Mouse (Mus musculus) CH12.LX (cell line): ENCODE data around the gene Lef1. TPM values are rescaled to one million over a fixed set of nuclear protein-coding genes. Genes with fewer than 3 reads are reported as not detected.
A peak's percentile ranks its signal among the peaks of the same experiment; 100 is the strongest.

ENCODE experiments used
- DNase-seq: peaks from one replicate; pipeline ENCODE4 v3.0.0-alpha.2; 2013; ENCODE audit errors: extremely low read depth
- H3K27ac ChIP-seq: 2 replicates; pipeline ENCODE4 v1.5.1; 2012; ENCODE audit warnings: low read depth, mild to moderate bottlenecking, control low read depth, moderate library complexity; ENCODE audit not compliant: insufficient read depth
- H3K27me3 ChIP-seq: replicated peaks from 2 replicates; pipeline ENCODE3; 2012; ENCODE audit warnings: inconsistent platforms
- H3K36me3 ChIP-seq, 2 experiments: replicated peaks in 1 of 2; 2 replicates each; pipeline versions ENCODE3 to v1.6.1; 2012; ENCODE audit warnings: inconsistent platforms in 1 of 2, low read length in 1 of 2, mild to moderate bottlenecking in 1 of 2, mixed read lengths in 1 of 2, moderate library complexity in 1 of 2; ENCODE audit not compliant: control insufficient read depth in 1 of 2, insufficient read depth in 1 of 2
- H3K4me1 ChIP-seq, 2 experiments: 2 replicates each; pipeline ENCODE4 v1.6.1; 2012; ENCODE audit warnings: inconsistent platforms in 1 of 2, moderate library complexity in 1 of 2; ENCODE audit not compliant: insufficient read depth in 2 of 2, control insufficient read depth in 1 of 2
- H3K4me2 ChIP-seq: 2 replicates; pipeline ENCODE4 v1.6.1; 2012; ENCODE audit warnings: low read depth, mild to moderate bottlenecking, control low read depth; ENCODE audit not compliant: poor library complexity, insufficient read depth, severe bottlenecking
- H3K4me3 ChIP-seq, 3 experiments: fragments of 150-350 bp in 1 of 3; sonication (generic) in 1 of 3; replicated peaks in 1 of 3; 2 replicates each; pipeline versions ENCODE3 to v1.5.1; 2011 to 2012; ENCODE audit warnings: low read depth in 2 of 3, low read length in 2 of 3, mild to moderate bottlenecking in 2 of 3, moderate library complexity in 2 of 3, control low read depth in 1 of 3, improper control_type of control experiment in 1 of 3, inconsistent platforms in 1 of 3, mixed read lengths in 1 of 3; ENCODE audit not compliant: poor library complexity in 1 of 3
- H3K79me2 ChIP-seq: replicated peaks from 2 replicates; pipeline ENCODE4 v1.6.1; 2012; ENCODE audit warnings: mild to moderate bottlenecking, moderate library complexity; ENCODE audit not compliant: control insufficient read depth, poor library complexity, insufficient read depth, severe bottlenecking; ENCODE audit errors: extremely low read depth
- H3K9ac ChIP-seq: 2 replicates; pipeline ENCODE4 v1.6.1; 2012; ENCODE audit warnings: low read depth, mild to moderate bottlenecking, control low read depth, moderate library complexity; ENCODE audit not compliant: insufficient read depth
- H3K9me3 ChIP-seq: replicated peaks from 2 replicates; pipeline ENCODE3; 2012; ENCODE audit warnings: low read length, inconsistent platforms, mixed read lengths
- BHLHE40 ChIP-seq: IDR thresholded peaks from 2 replicates; pipeline ENCODE4 v1.6.1; 2011; ENCODE audit warnings: mild to moderate bottlenecking, low read depth, low read length, improper control_type of control experiment
- CHD1 ChIP-seq: IDR thresholded peaks from 2 replicates; pipeline ENCODE4 v1.6.1; 2012; ENCODE audit warnings: low read depth, low read length, improper control_type of control experiment, inconsistent platforms
- EP300 ChIP-seq: IDR thresholded peaks from 2 replicates; pipeline ENCODE4 v1.6.1; 2011; ENCODE audit warnings: low read length, improper control_type of control experiment
- ETS1 ChIP-seq: conservative IDR thresholded peaks from 2 replicates; pipeline ENCODE4 v1.6.1; 2012; ENCODE audit warnings: low read depth, mild to moderate bottlenecking, inconsistent platforms, low read length, improper control_type of control experiment, moderate library complexity
- GABPA ChIP-seq: IDR thresholded peaks from 2 replicates; pipeline ENCODE4 v1.6.1; 2012; ENCODE audit warnings: low read depth, low read length, improper control_type of control experiment, inconsistent platforms; ENCODE audit not compliant: insufficient replicate concordance
- HCFC1 ChIP-seq: IDR thresholded peaks from 2 replicates; pipeline ENCODE4 v1.6.1; 2012; ENCODE audit warnings: low read depth, mild to moderate bottlenecking, inconsistent platforms, low read length, improper control_type of control experiment
- IRF4 ChIP-seq: IDR thresholded peaks from 2 replicates; pipeline ENCODE4 v1.6.1; 2014; ENCODE audit warnings: low read depth, mild to moderate bottlenecking, inconsistent platforms, low read length, improper control_type of control experiment
- JUN ChIP-seq: IDR thresholded peaks from 2 replicates; pipeline ENCODE4 v1.6.1; 2011; ENCODE audit warnings: low read depth, mild to moderate bottlenecking, low read length, improper control_type of control experiment, moderate library complexity; ENCODE audit not compliant: insufficient read depth
- JUND ChIP-seq: conservative IDR thresholded peaks from 2 replicates; pipeline ENCODE4 v1.6.1; 2011; ENCODE audit warnings: low read depth, low read length, improper control_type of control experiment
- KAT2A ChIP-seq: IDR thresholded peaks from 2 replicates; pipeline ENCODE4 v1.6.1; 2012; ENCODE audit warnings: low read length, improper control_type of control experiment, inconsistent platforms; ENCODE audit not compliant: insufficient replicate concordance
- MAFK ChIP-seq: IDR thresholded peaks from 2 replicates; pipeline ENCODE4 v1.6.1; 2011; ENCODE audit warnings: low read length, improper control_type of control experiment; ENCODE audit not compliant: insufficient replicate concordance
- MEF2A ChIP-seq: IDR thresholded peaks from 2 replicates; pipeline ENCODE4 v1.6.1; 2014; ENCODE audit warnings: low read depth, mild to moderate bottlenecking, inconsistent platforms, low read length, improper control_type of control experiment, borderline replicate concordance
- MXI1 ChIP-seq: IDR thresholded peaks from 2 replicates; pipeline ENCODE4 v1.6.1; 2011; ENCODE audit warnings: mild to moderate bottlenecking, low read depth, low read length, improper control_type of control experiment
- MYC ChIP-seq: IDR thresholded peaks from 2 replicates; pipeline ENCODE4 v1.6.1; 2011; ENCODE audit warnings: low read depth, mild to moderate bottlenecking, improper control_type of control experiment, low read length
- NELFE ChIP-seq: IDR thresholded peaks from 2 replicates; pipeline ENCODE4 v1.6.1; 2011; ENCODE audit warnings: low read depth, low read length, improper control_type of control experiment
- NRF1 ChIP-seq: IDR thresholded peaks from 2 replicates; pipeline ENCODE4 v1.6.1; 2014; ENCODE audit warnings: low read depth, mild to moderate bottlenecking, inconsistent platforms, low read length, improper control_type of control experiment, moderate library complexity
- POLR2A ChIP-seq: IDR thresholded peaks from 2 replicates; pipeline ENCODE4 v1.6.1; 2011; ENCODE audit warnings: low read depth, mild to moderate bottlenecking, improper control_type of control experiment, low read length
- POLR2AphosphoS2 ChIP-seq: IDR thresholded peaks from 2 replicates; pipeline ENCODE4 v1.6.1; 2011; ENCODE audit warnings: low read depth, low read length, improper control_type of control experiment
- RAD21 ChIP-seq: IDR thresholded peaks from 2 replicates; pipeline ENCODE4 v1.6.1; 2011; ENCODE audit warnings: low read depth, mild to moderate bottlenecking, low read length, improper control_type of control experiment, moderate library complexity
- SIN3A ChIP-seq: IDR thresholded peaks from 2 replicates; pipeline ENCODE4 v1.6.1; 2012; ENCODE audit warnings: low read length, improper control_type of control experiment, inconsistent platforms
- TBP ChIP-seq: conservative IDR thresholded peaks from 2 replicates; pipeline ENCODE4 v1.6.1; 2011; ENCODE audit warnings: low read depth, low read length, improper control_type of control experiment
- TCF12 ChIP-seq: IDR thresholded peaks from 2 replicates; pipeline ENCODE4 v1.6.1; 2014; ENCODE audit warnings: low read depth, mild to moderate bottlenecking, inconsistent platforms, low read length, improper control_type of control experiment
- USF1 ChIP-seq: IDR thresholded peaks from 2 replicates; pipeline ENCODE4 v1.6.1; 2014; ENCODE audit warnings: low read depth, mild to moderate bottlenecking, inconsistent platforms, low read length, improper control_type of control experiment
- USF2 ChIP-seq: conservative IDR thresholded peaks from 2 replicates; pipeline ENCODE4 v1.6.1; 2011; ENCODE audit warnings: low read depth, low read length, improper control_type of control experiment
- ZC3H11A ChIP-seq: IDR thresholded peaks from 2 replicates; pipeline ENCODE4 v1.6.1; 2012; ENCODE audit warnings: low read depth, mild to moderate bottlenecking, inconsistent platforms, low read length, improper control_type of control experiment
- ZKSCAN1 ChIP-seq: IDR thresholded peaks from 2 replicates; pipeline ENCODE4 v1.6.1; 2012; ENCODE audit warnings: low read depth, inconsistent platforms, low read length, improper control_type of control experiment, borderline replicate concordance
- ZNF384 ChIP-seq: IDR thresholded peaks from 2 replicates; pipeline ENCODE4 v1.6.1; 2012; ENCODE audit warnings: low read depth, low read length, improper control_type of control experiment, inconsistent platforms
- dilution Hi-C: fragments of 300-500 bp; cut with MboI; formaldehyde crosslinking; loops from 2 replicates; pipeline ENCODE4 v1.14.3; 2020; ENCODE audit warnings: low sequenced_read_pairs; ENCODE audit not compliant: extremely low pct_unique_long_range_greater_than_20kb, extremely low pct_ligation_motif_present
- in situ Hi-C: fragments of 300-500 bp; cut with MboI; formaldehyde crosslinking; loops from 3 replicates; pipeline ENCODE4 v1.14.3; 2019; ENCODE audit warnings: low sequenced_read_pairs, low pct_ligation_motif_present, low pct_unique_long_range_greater_than_20kb, mixed read lengths
- polyA plus RNA-seq: library from polyadenylated mRNA; unstranded; fragments of >175 nt; gene quantifications from 2 replicates; pipeline ENCODE4 v1.2.1, GENCODE M21; 2012; ENCODE audit warnings: low read depth; ENCODE audit not compliant: insufficient read length
- total RNA-seq, 2 experiments: library from RNA; depleted of rRNA; stranded (reverse); fragments of 300-350 nt in 1 of 2; fragments of >200 nt in 1 of 2; gene quantifications; 2 replicates each; pipeline ENCODE4 v1.2.3; 2012 to 2014

The Lef1 gene
- total and polyA plus RNA-seq, 3 experiments = 1.8 to 14.5 (median 4.4) TPM

DNA sequence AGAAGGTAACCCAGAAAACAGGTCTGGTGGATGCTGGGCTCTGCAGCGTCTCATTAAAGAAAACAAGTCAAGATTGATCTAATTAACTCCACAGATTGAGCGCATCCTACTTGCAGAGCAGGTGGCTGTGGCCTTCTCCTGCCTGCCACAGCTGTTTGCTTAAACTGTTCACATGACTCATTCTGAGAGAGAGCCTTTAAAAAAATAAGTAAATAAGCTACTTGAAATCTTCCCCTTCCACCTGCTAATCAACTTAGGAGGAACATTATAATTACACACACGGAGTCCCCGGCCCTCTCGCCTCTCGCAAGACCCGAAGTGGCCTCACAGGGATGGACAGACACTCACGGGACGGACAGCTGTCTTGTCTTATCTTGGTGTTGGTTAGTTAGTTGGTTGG is 44.3 kb downstream of the Lef1 start:
- DNase-seq = peak; percentile 55
- Histone ChIP-seq H3K4me1 (peaks cover 12 to 38% of the 10 kb centered on the region in 2 experiments), H3K9ac (peak overlapping the region; percentile 23; the same call in 1 of the 2 replicates), H3K9me3 (peaks cover 18% of the 10 kb centered on the region), H3K27me3 (no peaks in the 10 kb centered on the region), H3K79me2 (peaks cover 9% of the 10 kb centered on the region), H3K4me2 (peak overlapping the region; percentile 55), H3K36me3 (peaks cover 3 to 13% of the 10 kb centered on the region in 2 experiments), H3K27ac (peak overlapping the region; percentile 65), H3K4me3 (no peak overlapping the region)
- TF ChIP-seq JUND (peak; percentile 95), ZNF384 (peak; percentile 94), RAD21 (no peak), TCF12 (peak; percentile 98), BHLHE40 (peak; percentile 86), MXI1 (no peak), MEF2A (peak; percentile 89), TBP (0 out of 2 replicates have a peak, but pooled peaks have one; percentile 17), JUN (peak; percentile 91), HCFC1 (no peak), ETS1 (peak; percentile 88), MYC (0 out of 2 replicates have a peak, but pooled peaks have one; percentile 60), IRF4 (peak; percentile 98), EP300 (peak; percentile 93), POLR2A (0 out of 2 replicates have a peak, but pooled peaks have one; percentile 19)
- dilution Hi-C loops = no loop called here
- in situ Hi-C loops = no loop called here

DNA sequence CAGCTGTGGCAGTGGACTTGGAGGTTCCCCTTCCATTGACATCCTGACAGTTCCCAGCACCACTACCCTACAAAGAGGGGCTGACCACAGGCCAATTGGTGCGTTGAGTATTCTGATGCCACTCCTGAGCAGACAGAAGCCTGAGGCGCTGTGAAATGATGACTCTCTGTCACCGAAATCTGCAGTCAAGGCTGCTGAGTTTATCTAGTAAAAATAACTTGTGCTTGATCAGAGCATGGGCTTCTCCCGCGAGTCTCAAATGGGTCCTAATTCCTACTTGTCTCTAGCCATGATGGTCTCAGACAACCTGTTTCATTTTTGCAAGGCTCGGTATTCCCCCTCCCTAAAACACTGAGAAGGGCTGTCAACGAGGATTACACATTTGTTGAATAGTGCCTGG is 44.8 kb downstream of the Lef1 start:
- Histone ChIP-seq H3K9me3 (peaks cover 18% of the 10 kb centered on the region), H3K79me2 (peaks cover 4% of the 10 kb centered on the region; the same call in 1 of the 2 replicates), H3K4me3 (no peak overlapping the region), H3K4me2 (peak overlapping the region; percentile 55), H3K4me1 (peaks cover 14 to 41% of the 10 kb centered on the region in 2 experiments), H3K27me3 (no peaks in the 10 kb centered on the region), H3K36me3 (peaks cover 3 to 12% of the 10 kb centered on the region in 2 experiments), H3K9ac (peak overlapping the region; percentile 51), H3K27ac (peak overlapping the region; percentile 65)
- TF ChIP-seq MAFK (no peak), SIN3A (no peak), IRF4 (no peak), NELFE (no peak), ZKSCAN1 (no peak), GABPA (no peak), USF2 (no peak), TCF12 (no peak), JUN (no peak), USF1 (no peak), KAT2A (no peak), CHD1 (no peak), NRF1 (no peak), HCFC1 (no peak), ZC3H11A (no peak), TBP (no peak), POLR2AphosphoS2 (no peak)
- dilution Hi-C loops = no loop called here
- DNase-seq = no peak
- in situ Hi-C loops = no loop called here
